Mouse (Mus musculus) gastrocnemius, postnatal 14 days (tissue): Measurements from ENCODE around the gene Tat. TPM values are rescaled to one million over a fixed set of nuclear protein-coding genes. Genes with fewer than 3 reads are reported as not detected.
"Not testable (repeated sequence)": the region's sequence is repeated elsewhere in the genome, so short reads cannot be mapped to it uniquely, and the experiment has no call there.

Source experiments
- DNase-seq: peaks from one replicate; pipeline ENCODE4 v3.0.0; 2021; ENCODE audit warnings: mixed read lengths
- intact Hi-C: fragments of 180-260 bp; cut with DNase I; formaldehyde crosslinking; loops from one replicate; pipeline ENCODE4 v1.15.1; 2025; ENCODE audit warnings: low total_unique reads
- total RNA-seq, 2 experiments: library from RNA; stranded (reverse); gene quantifications; 2 replicates each; pipeline ENCODE4 v1.2.3; 2021

The Tat gene
- total RNA-seq, 2 experiments from 2014 or later, result not detected

- DNase-seq, intact Hi-C loops: not testable (repeated sequence)
These were observed 43.5 kb downstream of the Tat start for GRCm38 (mm10) chr8:110033771-110034170.

GRCm38 (mm10) chr8:110034331-110034730 is 44.1 kb downstream of the Tat start:
- intact Hi-C loops, result no loop called here
- DNase-seq, result no peak

GRCm38 (mm10) chr8:110036156-110036555 is 45.9 kb downstream of the Tat start:
- DNase-seq, result no peak
- intact Hi-C loops, result no loop called here

- no peak for DNase-seq
- intact Hi-C loops, result no loop called here
These were observed 49.0 kb downstream of the Tat start for GRCm38 (mm10) chr8:110039216-110039615.

GRCm38 (mm10) chr8:110039659-110040058 is 49.4 kb downstream of the Tat start, which contains the start of gene Chst4:
Gene Chst4 (minus strand): TSS chr8:110039740.
- intact Hi-C loops, result no loop called here
- DNase-seq, result no peak

GRCm38 (mm10) chr8:110040509-110040908 is 50.3 kb downstream of the Tat start:
- no peak for DNase-seq
- intact Hi-C loops, result no loop called here

Other genes starting within 250 kb of the Tat start
- gene Ap1g1, start 211.9 kb upstream of the Tat start, total RNA-seq, result 10 to 100 TPM; 32.0 to 32.6 TPM
- 1 to 10 TPM; 2.5 to 2.8 TPM for gene Phlpp2, start 121.9 kb upstream of the Tat start, total RNA-seq
- under 1 TPM in 1 of 2 experiments, not detected in 1; 0.43 TPM for gene Marveld3, start 28.2 kb upstream of the Tat start, total RNA-seq
- not detected for gene Chst4, start 49.3 kb downstream of the Tat start, total RNA-seq
- gene Zfp612, start 89.3 kb downstream of the Tat start, total RNA-seq, result 1 to 10 TPM; 5.6 to 6.3 TPM
- gene Gm21964, start 110.8 kb downstream of the Tat start, total RNA-seq, result not detected
- not detected for gene Gm17720, start 112.3 kb downstream of the Tat start, total RNA-seq
- under 1 TPM; 0.25 to 0.27 TPM for gene Calb2, start 177.8 kb downstream of the Tat start, total RNA-seq
- gene Cmtr2, start 225.2 kb downstream of the Tat start, total RNA-seq, result 1 to 10 TPM; 2.6 to 3.4 TPM